Mouse (Mus musculus): ENCODE measurements around the gene Gm13941.

Gm13941 gene

GRCm38 (mm10) chr2:111105882-111106281 is at the start of gene Gm13941:
Gene Gm13941, minus strand, starts transcription at chr2:111105982.
- DNase-seq, result no peak

- DNase-seq, result no peak
Measured at GRCm38 (mm10) chr2:111152836-111153235, 47.1 kb upstream of the Gm13941 start, which contains the start of gene Gm15130. Gene Gm15130, minus strand, starts transcription at chr2:111152936.

- DNase-seq, result no peak
Measured at GRCm38 (mm10) chr2:111135739-111136138, 30.0 kb upstream of the Gm13941 start.

GRCm38 (mm10) chr2:111058586-111059261 is 47.1 kb downstream of the Gm13941 start:
- DNase-seq, result no peak

Data from B cell, adult 2 months (primary cell).